In genomic region chr2:80275136-80275535, GRCm38 (mm10) we compare ENCODE assay signal across 10 mouse cellular contexts. TPM values are rescaled to one million over a fixed set of nuclear protein-coding genes. Genes with fewer than 3 reads are reported as not detected.
DNase-seq lines count a peak whose midpoint lies in the region; ATAC-seq lines count a peak whose summit lies in the region.
"Had no signal": no experiment of that assay in that cellular context is flagged by ENCODE, and none has a peak within 500 bp of the region (broad histone marks: within the 10 kb centered on the region; RNA-seq: fewer than 3 reads in every experiment).

No protein-coding gene starts in this region.

- H3K27ac ChIP-seq in neural tube, embryonic 11.5 days (ENCODE audit: low read depth, low read length), result no peak overlapping the region
- H3K27ac ChIP-seq in neural tube, embryonic 15.5 days (replicated peaks), result no peak overlapping the region

- ATAC-seq in frontal cortex, adult (ENCODE audit: low TSS enrichment), result peak; percentile 92
- ATAC-seq in neural tube, embryonic 11.5 days (ENCODE audit: insufficient read depth, low FRiP score, low TSS enrichment), result 0 out of 2 replicates have a peak, but pooled peaks have one; percentile 10
- ATAC-seq in neural tube, embryonic 15.5 days (ENCODE audit: low FRiP score), result no peak

- no peaks in the 10 kb centered on the region for H3K4me1 ChIP-seq in neural tube, embryonic 11.5 days (ENCODE audit: control insufficient read depth, insufficient read depth, low read length)
- no peaks in the 10 kb centered on the region for H3K4me1 ChIP-seq in neural tube, embryonic 15.5 days

- no peaks in the 10 kb centered on the region for H3K36me3 ChIP-seq in neural tube, embryonic 11.5 days (ENCODE audit: control insufficient read depth, insufficient read depth, low read length)
- H3K36me3 ChIP-seq in neural tube, embryonic 15.5 days, result no peaks in the 10 kb centered on the region

- no peaks in the 10 kb centered on the region for H3K9me3 ChIP-seq in neural tube, embryonic 11.5 days (ENCODE audit: control insufficient read depth, low read length)
- H3K9me3 ChIP-seq in neural tube, embryonic 15.5 days (replicated peaks), result no peaks in the 10 kb centered on the region

- H3K27me3 ChIP-seq in neural tube, embryonic 11.5 days (ENCODE audit: control insufficient read depth, insufficient read depth, low read length), result no peaks in the 10 kb centered on the region
- H3K27me3 ChIP-seq in neural tube, embryonic 15.5 days (replicated peaks), result no peaks in the 10 kb centered on the region

- no peak overlapping the region for H3K9ac ChIP-seq in neural tube, embryonic 11.5 days (ENCODE audit: low read length)
- H3K9ac ChIP-seq in neural tube, embryonic 15.5 days (replicated peaks), result no peak overlapping the region

- no peak overlapping the region for H3K4me2 ChIP-seq in neural tube, embryonic 11.5 days (ENCODE audit: low read depth)
- H3K4me2 ChIP-seq in neural tube, embryonic 15.5 days, result no peak overlapping the region

- no peak for DNase-seq in frontal cortex, postnatal 10 days (ENCODE audit: low spot score in 2 of 2)
- peak; percentile 44 for DNase-seq in neural tube, embryonic 11.5 days (ENCODE audit: low spot score)
- peak; percentile 6 for DNase-seq in cerebellum, adult 9-10 months
- DNase-seq in kidney, postnatal 4 days, result peak; percentile 11 to 33
- DNase-seq in retina, postnatal 1 day, result peak; percentile 67
- DNase-seq in gastrocnemius, postnatal 25 days, result no peak

- no peak overlapping the region for H3K4me3 ChIP-seq in neural tube, embryonic 11.5 days (ENCODE audit: low read depth, low read length)
- H3K4me3 ChIP-seq in neural tube, embryonic 15.5 days (replicated peaks), result no peak overlapping the region
- H3K4me3 ChIP-seq: myocyte had no signal

- WGBS in neural tube, embryonic 11.5 days, result 46% methylated on average over 2 of the region's 2 CpGs
- 55% methylated on average over 2 of the region's 2 CpGs for WGBS in neural tube, embryonic 15.5 days

RNA-seq across cellular contexts. Expression of gene Prdx6b, which starts 17.1 kb away (rescaled TPM):
- not detected in 2 replicates for polyA plus RNA-seq in neural tube, embryonic 11.5 days (2014; fragmentation: Nextera tagmentation; extraction: Ambion mirVana)
- polyA plus RNA-seq in neural tube, embryonic 15.5 days (2015; fragmentation: Nextera tagmentation; extraction: Ambion mirVana), result not detected in 2 replicates
- total RNA-seq in gastrocnemius, postnatal 25 days (2021), result not detected
- total RNA-seq: adrenal gland, postnatal 36 days had no signal
- polyA plus RNA-seq: myocyte had no signal

RNA-seq across cellular contexts. Expression of gene Dnajc10, which starts 40.1 kb away (rescaled TPM):
- polyA plus RNA-seq in neural tube, embryonic 11.5 days (2014; fragmentation: Nextera tagmentation; extraction: Ambion mirVana), result 96.0 and 96.6 TPM in 2 replicates
- 60.1 and 61.2 TPM in 2 replicates for polyA plus RNA-seq in neural tube, embryonic 15.5 days (2015; fragmentation: Nextera tagmentation; extraction: Ambion mirVana)
- 10 to 100 TPM; 19.8 to 20.0 TPM for total RNA-seq in gastrocnemius, postnatal 25 days (2021)

Comparison
In these comparisons a context has a peak if more than half of its experiments do, and no peak if none do; other contexts are left out.
1. DNase-seq: peak in neural tube, embryonic 11.5 days (single experiment), cerebellum, adult 9-10 months (single experiment), kidney, postnatal 4 days (2 of 2) and retina, postnatal 1 day (single experiment); none in frontal cortex, postnatal 10 days (0 of 2) and gastrocnemius, postnatal 25 days (single experiment).